Mouse (Mus musculus) lung, adult 2 months (tissue): ENCODE results near the gene Zfp941. TPM values are rescaled to one million over a fixed set of nuclear protein-coding genes. Genes with fewer than 3 reads are reported as not detected.

Experiments used
- DNase-seq: peaks from one replicate; pipeline ENCODE4 v3.0.0; 2022
- H3K4me1 ChIP-seq: fragments of 200-500 bp; 2 replicates; pipeline ENCODE4 v1.6.1; 2011; ENCODE audit warnings: low read length; ENCODE audit not compliant: control insufficient read depth, insufficient read depth
- H3K4me3 ChIP-seq: fragments of 200-500 bp; replicated peaks from 2 replicates; pipeline ENCODE3; 2011; ENCODE audit warnings: low read depth, mild to moderate bottlenecking, control low read depth, low read length; ENCODE audit errors: extremely low read depth
- CTCF ChIP-seq: fragments of 200-500 bp; IDR thresholded peaks from 2 replicates; pipeline ENCODE4 v1.5.1; 2011; ENCODE audit warnings: mild to moderate bottlenecking, low read length, control low read depth; ENCODE audit not compliant: insufficient read depth
- POLR2A ChIP-seq: fragments of 200-500 bp; IDR thresholded peaks from 2 replicates; pipeline ENCODE4 v1.6.1; 2011; ENCODE audit warnings: low read depth, mild to moderate bottlenecking, control low read depth, low read length, borderline replicate concordance; ENCODE audit errors: extremely low read depth
- WGBS: fragments of 180-500 bp; shearing (Covaris S2); methylation state at CpG from one replicate; pipeline ENCODE4 v1.1.7; 2018; 5-methylcytosine and 5-hydroxymethylcytosine counted together
- polyA plus RNA-seq: library from polyadenylated mRNA; depleted of rRNA; stranded (reverse); fragments of >200 nt; gene quantifications from 2 replicates; pipeline ENCODE4 v1.2.3, GENCODE M21; 2012

Gene Zfp941
- polyA plus RNA-seq, 1 experiment: 0.19 TPM

- 29% methylated on average over 19 of the region's 19 CpGs for WGBS
- TF ChIP-seq CTCF (no peak), POLR2A (no peak)
- Histone ChIP-seq H3K4me3 (no peak overlapping the region), H3K4me1 (peaks cover 3% of the 10 kb centered on the region; the same call in 1 of the 2 replicates)
- DNase-seq: no peak
These were observed 19.1 kb upstream of the Zfp941 start for GRCm38 (mm10) chr7:140840750-140841735.

GRCm38 (mm10) chr7:140839556-140839955, 17.6 kb upstream of the Zfp941 start:
- 59% methylated on average over 5 of the region's 5 CpGs for WGBS
- Histone ChIP-seq H3K4me1 (0 out of 2 replicates have a peak, but pooled peaks cover 3% of the 10 kb centered on the region), H3K4me3 (no peak overlapping the region)
- TF ChIP-seq POLR2A: no peak
- no peak for TF ChIP-seq CTCF
- DNase-seq: no peak

- 0 out of 2 replicates have a peak, but pooled peaks cover 3% of the 10 kb centered on the region for H3K4me1 ChIP-seq
- DNase-seq: no peak
- whole genome bisulfite sequencing: 81% methylated on average over 9 of the region's 9 CpGs
- no peak overlapping the region for H3K4me3 ChIP-seq
- TF ChIP-seq POLR2A: no peak
- no peak for TF ChIP-seq CTCF
These were observed 14.5 kb upstream of the Zfp941 start for GRCm38 (mm10) chr7:140836243-140837115.

- WGBS: 73% methylated on average over 2 of the region's 2 CpGs
- DNase-seq: no peak
- no peak for TF ChIP-seq CTCF
- TF ChIP-seq POLR2A: no peak
- Histone ChIP-seq H3K4me1 (no peaks in the 10 kb centered on the region), H3K4me3 (peak overlapping the region; percentile 20)
These were observed 13.7 kb upstream of the Zfp941 start for GRCm38 (mm10) chr7:140835758-140836087.

- Histone ChIP-seq H3K4me3 (peak within 1 kb of the TSS; percentile 20), H3K4me1 (no peaks in the 10 kb centered on the region)
- 43% methylated on average over 20 of the region's 20 CpGs for WGBS
- TF ChIP-seq POLR2A: no peak
- TF ChIP-seq CTCF: no peak
- DNase-seq: peak; percentile 52
These were observed 13.2 kb upstream of the Zfp941 start, which contains the start of gene Urah for GRCm38 (mm10) chr7:140834968-140835757. TSS of gene Urah (plus strand) at chr7:140835018.

GRCm38 (mm10) chr7:140833341-140833740, 11.4 kb upstream of the Zfp941 start:
- no peak for TF ChIP-seq CTCF
- no peak for TF ChIP-seq POLR2A
- WGBS: 84% methylated on average over 4 of the region's 4 CpGs
- no peak for DNase-seq
- H3K4me1 ChIP-seq: no peaks in the 10 kb centered on the region
- no peak overlapping the region for H3K4me3 ChIP-seq

GRCm38 (mm10) chr7:140831447-140831846, 9.5 kb upstream of the Zfp941 start:
- Histone ChIP-seq H3K4me1 (0 out of 2 replicates have a peak, but pooled peaks cover 2% of the 10 kb centered on the region), H3K4me3 (no peak overlapping the region)
- no peak for TF ChIP-seq CTCF
- DNase-seq: no peak
- WGBS: 52% methylated on average over 6 of the region's 6 CpGs

GRCm38 (mm10) chr7:140828171-140828881, 6.3 kb upstream of the Zfp941 start:
- peak overlapping the region; percentile 13 for H3K4me3 ChIP-seq
- 17% methylated on average over 8 of the region's 8 CpGs for WGBS
- DNase-seq: no peak
- TF ChIP-seq POLR2A: no peak
- TF ChIP-seq CTCF: no peak
- 0 out of 2 replicates have a peak, but pooled peaks cover 2% of the 10 kb centered on the region for H3K4me1 ChIP-seq
